Mouse (Mus musculus) forebrain, postnatal 0 days (tissue): Measurements from ENCODE around the gene Itga2. TPM values are rescaled to one million over a fixed set of nuclear protein-coding genes. Genes with fewer than 3 reads are reported as not detected.

Experiments
- ATAC-seq: fragments of 200-750 bp; cut with Nextera tagmentation; 2 replicates; pipeline ENCODE4 v1.8.0; 2017; ENCODE audit warnings: mild to moderate bottlenecking, moderate library complexity
- DNase-seq: peaks from one replicate; pipeline ENCODE4 v3.0.0-alpha.2; 2015
- H3K27ac ChIP-seq: fragments of 300-500 bp; sonication (generic); 2 replicates; pipeline ENCODE4 v1.5.1; 2014; ENCODE audit warnings: low read depth, mild to moderate bottlenecking, antibody characterized with exemption, low read length, moderate library complexity, mixed read lengths
- H3K27me3 ChIP-seq: fragments of 300-500 bp; sonication (generic); 2 replicates; pipeline ENCODE4 v1.6.1; 2014; ENCODE audit warnings: mild to moderate bottlenecking, low read length, mixed read lengths; ENCODE audit not compliant: insufficient read depth
- H3K36me3 ChIP-seq: fragments of 300-500 bp; sonication (generic); 2 replicates; pipeline ENCODE4 v1.6.1; 2014; ENCODE audit warnings: mild to moderate bottlenecking, moderate library complexity; ENCODE audit not compliant: insufficient read depth
- H3K4me1 ChIP-seq: fragments of 300-500 bp; sonication (generic); 2 replicates; pipeline ENCODE4 v1.6.1; 2014; ENCODE audit warnings: antibody characterized with exemption; ENCODE audit not compliant: insufficient read depth
- H3K4me2 ChIP-seq: fragments of 300-500 bp; sonication (generic); 2 replicates; pipeline ENCODE4 v1.6.1; 2014; ENCODE audit warnings: low read depth, mild to moderate bottlenecking, moderate library complexity
- H3K4me3 ChIP-seq: fragments of 300-500 bp; sonication (generic); 2 replicates; pipeline ENCODE4 v1.5.1; 2014; ENCODE audit warnings: low read depth, low read length, mixed read lengths
- H3K9ac ChIP-seq: fragments of 300-500 bp; sonication (generic); 2 replicates; pipeline ENCODE4 v1.6.1; 2014; ENCODE audit warnings: mild to moderate bottlenecking
- H3K9me3 ChIP-seq: fragments of 300-500 bp; sonication (generic); 2 replicates; pipeline ENCODE4 v1.6.1; 2016; ENCODE audit warnings: low read length
- CTCF ChIP-seq: sonication (generic); IDR thresholded peaks from 2 replicates; pipeline ENCODE4 v1.5.1; 2016; ENCODE audit warnings: antibody characterized with exemption, control low read depth, low read depth
- WGBS: fragments of 180-500 bp; shearing (Covaris S2); extraction: QIAGEN DNeasy Blood & Tissue Kit; methylation state at CpG from one replicate; pipeline ENCODE4 v1.1.7; 2014; 5-methylcytosine and 5-hydroxymethylcytosine counted together
- polyA plus RNA-seq: library from polyadenylated mRNA; unstranded; fragments of >200 nt; fragmentation: Nextera tagmentation; extraction: Ambion mirVana; gene quantifications from 2 replicates; pipeline ENCODE4 v1.2.1, GENCODE M21; 2015
- total RNA-seq: library from RNA; depleted of rRNA; stranded (reverse); fragments of >200 nt; gene quantifications from 2 replicates; pipeline ENCODE4 v1.2.3, GENCODE M21; 2014

The Itga2 gene
- total and polyA plus RNA-seq, 2 experiments from 2014 or later = 0.63 to 0.86 TPM

GRCm38 (mm10) chr13:114832761-114833160 is 99.1 kb downstream of the Itga2 start:
- TF ChIP-seq CTCF = no peak
- H3K27me3 ChIP-seq = no peaks in the 10 kb centered on the region
- peaks cover 32% of the 10 kb centered on the region for H3K36me3 ChIP-seq
- DNase-seq = no peak
- no peak overlapping the region for H3K4me3 ChIP-seq
- no peaks in the 10 kb centered on the region for H3K9me3 ChIP-seq
- H3K4me2 ChIP-seq = no peak overlapping the region
- H3K4me1 ChIP-seq = no peaks in the 10 kb centered on the region
- 58% methylated on average over 5 of the region's 5 CpGs for WGBS
- no peak overlapping the region for H3K27ac ChIP-seq
- no peak for ATAC-seq
- H3K9ac ChIP-seq = no peak overlapping the region

- Histone ChIP-seq H3K27ac (no peak overlapping the region), H3K27me3 (no peaks in the 10 kb centered on the region), H3K4me3 (no peak overlapping the region), H3K9ac (no peak overlapping the region), H3K36me3 (peaks cover 41% of the 10 kb centered on the region), H3K4me1 (no peaks in the 10 kb centered on the region), H3K9me3 (no peaks in the 10 kb centered on the region), H3K4me2 (no peak overlapping the region)
- ATAC-seq (peak; percentile 45; the same call in 1 of the 2 replicates), DNase-seq (peak; percentile 49)
- 86% methylated on average over 4 of the region's 4 CpGs for WGBS
- TF ChIP-seq CTCF = peak; percentile 63
Observed at GRCm38 (mm10) chr13:114831367-114831833, 100.5 kb downstream of the Itga2 start.

GRCm38 (mm10) chr13:114825377-114825855 is 106.5 kb downstream of the Itga2 start:
- Histone ChIP-seq H3K9ac (no peak overlapping the region), H3K36me3 (peaks cover 39% of the 10 kb centered on the region), H3K9me3 (no peaks in the 10 kb centered on the region), H3K4me3 (no peak overlapping the region), H3K4me2 (no peak overlapping the region), H3K27me3 (no peaks in the 10 kb centered on the region), H3K27ac (no peak overlapping the region), H3K4me1 (no peaks in the 10 kb centered on the region)
- TF ChIP-seq CTCF = no peak
- WGBS = 88% methylated on average over 6 of the region's 6 CpGs
- DNase-seq = no peak
- ATAC-seq = no peak

- 93% methylated on average over 2 of the region's 2 CpGs for WGBS
- Histone ChIP-seq H3K4me2 (no peak overlapping the region), H3K4me3 (no peak overlapping the region), H3K27me3 (no peaks in the 10 kb centered on the region), H3K9me3 (no peaks in the 10 kb centered on the region), H3K27ac (no peak overlapping the region), H3K36me3 (peaks cover 20% of the 10 kb centered on the region), H3K9ac (no peak overlapping the region), H3K4me1 (no peaks in the 10 kb centered on the region)
- no peak for ATAC-seq
- no peak for DNase-seq
- TF ChIP-seq CTCF = no peak
Observed at GRCm38 (mm10) chr13:114822871-114823270, 109.0 kb downstream of the Itga2 start.

GRCm38 (mm10) chr13:114818513-114818912 is 113.4 kb downstream of the Itga2 start:
- peak; percentile 66 for ATAC-seq
- TF ChIP-seq CTCF = no peak

GRCm38 (mm10) chr13:114817751-114818360 is 114.0 kb downstream of the Itga2 start, which contains the start of gene Mocs2:
Gene Mocs2 (plus strand): TSS chr13:114818236.
- peak; percentile 97 for DNase-seq
- peak; percentile 100 for ATAC-seq
- WGBS = 1% methylated on average over 39 of the region's 39 CpGs
- peak within 1 kb of the TSS; percentile 66 for H3K4me3 ChIP-seq
- H3K9me3 ChIP-seq = no peaks in the 10 kb centered on the region
- TF ChIP-seq CTCF = peak; percentile 49
- peak within 1 kb of the TSS; percentile 81 for H3K4me2 ChIP-seq
- peak within 1 kb of the TSS; percentile 53 for H3K9ac ChIP-seq
- no peaks in the 10 kb centered on the region for H3K27me3 ChIP-seq
- no peaks in the 10 kb centered on the region for H3K36me3 ChIP-seq
- H3K27ac ChIP-seq = no peak within 1 kb of the TSS
- no peaks in the 10 kb centered on the region for H3K4me1 ChIP-seq

More at GRCm38 (mm10) chr13:114818513-114818912, 113.4 kb downstream of the Itga2 start:
- Histone ChIP-seq H3K9me3 (no peaks in the 10 kb centered on the region), H3K4me1 (no peaks in the 10 kb centered on the region), H3K4me3 (peak overlapping the region; percentile 66), H3K9ac (peak overlapping the region; percentile 53), H3K36me3 (no peaks in the 10 kb centered on the region), H3K4me2 (peak overlapping the region; percentile 81), H3K27me3 (no peaks in the 10 kb centered on the region), H3K27ac (no peak overlapping the region)
- WGBS = 24% methylated on average over 9 of the region's 9 CpGs
- DNase-seq = peak; percentile 5

GRCm38 (mm10) chr13:114809624-114810210 is 122.2 kb downstream of the Itga2 start:
- no peak for ATAC-seq
- no peaks in the 10 kb centered on the region for H3K36me3 ChIP-seq
- no peak overlapping the region for H3K27ac ChIP-seq
- H3K9me3 ChIP-seq = no peaks in the 10 kb centered on the region
- no peaks in the 10 kb centered on the region for H3K27me3 ChIP-seq
- no peak for TF ChIP-seq CTCF
- H3K4me3 ChIP-seq = no peak overlapping the region
- no peak overlapping the region for H3K4me2 ChIP-seq
- 87% methylated on average over 5 of the region's 5 CpGs for WGBS
- no peak overlapping the region for H3K9ac ChIP-seq
- no peaks in the 10 kb centered on the region for H3K4me1 ChIP-seq
- no peak for DNase-seq
